Mouse (Mus musculus): ENCODE measurements around the gene Erg. TPM values are rescaled to one million over a fixed set of nuclear protein-coding genes. Genes with fewer than 3 reads are reported as not detected.

Erg gene
- total RNA-seq, 2 experiments from 2014 or later: 8.4 to 8.8 TPM

- intact Hi-C loops (cut with DNase I): loop anchor here (1.0 to 10.0 kb wide), 4 partner anchors 145 to 554 kb away; partner anchors contain the start of gene Kcnj6
- peak; percentile 90 to 92 for DNase-seq (ENCODE audit: low spot score in 2 of 2)
Measured at GRCm38 (mm10) chr16:95340885-95341791, 245.3 kb downstream of the Erg start.

- intact Hi-C loops (cut with DNase I): no loop called here
- DNase-seq (ENCODE audit: low spot score in 2 of 2): no peak
Measured at GRCm38 (mm10) chr16:95332159-95332558, 254.2 kb downstream of the Erg start.

GRCm38 (mm10) chr16:95321945-95322625 lies 264.3 kb downstream of the Erg start:
- DNase-seq (ENCODE audit: low spot score in 2 of 2): no peak
- intact Hi-C loops (cut with DNase I): no loop called here

Other genes starting within 250 kb of the Erg start
- gene Ets2, start 115.5 kb upstream of the Erg start, total RNA-seq (2021): 10 to 100 TPM; 53.0 to 59.9 TPM